Mouse (Mus musculus) embryo, embryonic 11.5 days (tissue): ENCODE results near the gene Cntn5.

Experiments
- DNase-seq: peaks from one replicate; pipeline ENCODE4 v3.0.0-alpha.2; 2012; ENCODE audit warnings: low read depth, low spot score

Gene Cntn5

GRCm38 (mm10) chr9:10230973-10231372, 673.6 kb downstream of the Cntn5 start:
- DNase-seq = no peak

DNA sequence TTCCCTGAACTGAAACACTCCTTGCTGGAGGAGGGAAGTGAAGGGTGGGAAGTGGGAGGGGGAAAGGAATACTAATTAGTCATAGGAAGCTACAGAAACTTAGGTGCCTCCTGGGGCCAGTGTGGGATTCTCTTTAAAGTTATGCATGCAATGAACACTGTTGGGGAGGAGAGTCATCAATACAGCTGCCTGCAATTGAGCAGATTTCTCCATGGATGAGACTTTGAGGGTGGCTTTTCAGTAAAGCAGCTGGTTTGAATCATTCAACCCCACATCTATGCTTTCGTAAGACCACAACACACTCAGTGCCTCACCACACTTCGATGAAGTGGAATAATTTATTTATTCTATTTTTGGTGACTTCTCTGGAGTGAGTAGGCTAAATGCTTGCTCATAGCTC, 674.9 kb downstream of the Cntn5 start:
- DNase-seq = no peak

DNA sequence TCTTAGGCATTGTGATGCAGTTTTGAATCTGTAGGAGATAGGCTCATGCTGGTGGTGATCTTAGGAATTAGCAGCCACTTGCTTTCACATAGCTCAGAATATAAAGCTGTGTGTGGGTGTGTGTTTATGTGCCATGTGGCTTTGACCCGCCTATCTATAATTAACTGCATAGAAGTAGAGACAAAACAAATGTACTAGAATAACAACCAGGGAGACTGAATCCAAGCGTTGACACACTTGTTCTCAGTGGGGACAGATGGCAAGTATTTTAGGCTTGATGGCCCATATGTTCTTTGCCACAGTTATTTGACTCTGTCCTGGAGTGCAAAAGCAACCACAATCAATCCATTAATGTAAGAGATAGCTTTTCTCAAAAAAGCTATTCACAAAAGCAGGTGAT, 678.6 kb downstream of the Cntn5 start:
- DNase-seq = no peak

- DNase-seq = no peak
These were observed 718.5 kb downstream of the Cntn5 start for GRCm38 (mm10) chr9:10186063-10186462.

GRCm38 (mm10) chr9:10170526-10170925, 734.0 kb downstream of the Cntn5 start:
- DNase-seq = no peak

GRCm38 (mm10) chr9:10121350-10122057, 783.1 kb downstream of the Cntn5 start:
- no peak for DNase-seq

DNA sequence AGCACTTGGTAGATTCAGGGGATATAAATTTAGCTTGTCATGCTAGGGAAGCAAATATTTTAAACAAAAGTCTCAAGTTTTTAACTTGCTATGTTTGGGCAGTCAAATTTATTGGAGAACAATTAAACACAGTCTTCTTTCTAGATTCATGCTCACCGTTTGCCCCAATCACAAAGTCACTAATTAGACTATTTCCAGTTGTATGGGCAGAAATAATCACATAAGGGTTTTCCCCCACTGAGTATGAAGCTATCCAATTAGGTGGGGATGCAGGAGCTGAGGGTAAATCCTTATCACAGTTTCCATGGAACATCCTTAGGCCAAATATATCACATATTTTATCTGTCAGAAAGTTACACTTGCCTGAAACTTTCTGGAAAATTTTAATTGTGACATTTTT, 788.0 kb downstream of the Cntn5 start:
- no peak for DNase-seq

- no peak for DNase-seq
These were observed 795.4 kb downstream of the Cntn5 start for GRCm38 (mm10) chr9:10109156-10109555.

DNA sequence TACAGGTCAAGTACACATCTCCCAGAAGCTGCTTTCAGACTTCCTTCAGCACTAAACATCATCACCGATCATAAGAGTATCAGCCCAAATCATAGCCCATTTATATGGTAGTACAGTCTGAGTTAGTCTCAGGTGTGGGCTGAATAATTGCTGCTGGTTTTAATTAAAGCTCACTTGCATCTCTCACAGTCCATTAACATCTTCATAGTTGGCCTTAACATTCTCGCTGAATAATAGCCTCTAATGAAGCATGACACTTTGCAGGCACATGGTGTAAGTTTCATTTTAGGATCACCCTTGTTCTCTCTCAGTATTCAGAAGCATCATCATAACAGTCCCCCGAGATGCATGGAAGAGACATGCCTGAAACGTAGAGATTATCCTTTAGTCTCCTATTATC, 796.7 kb downstream of the Cntn5 start:
- no peak for DNase-seq

GRCm38 (mm10) chr9:10101812-10102440, 802.6 kb downstream of the Cntn5 start:
- DNase-seq = no peak

DNA sequence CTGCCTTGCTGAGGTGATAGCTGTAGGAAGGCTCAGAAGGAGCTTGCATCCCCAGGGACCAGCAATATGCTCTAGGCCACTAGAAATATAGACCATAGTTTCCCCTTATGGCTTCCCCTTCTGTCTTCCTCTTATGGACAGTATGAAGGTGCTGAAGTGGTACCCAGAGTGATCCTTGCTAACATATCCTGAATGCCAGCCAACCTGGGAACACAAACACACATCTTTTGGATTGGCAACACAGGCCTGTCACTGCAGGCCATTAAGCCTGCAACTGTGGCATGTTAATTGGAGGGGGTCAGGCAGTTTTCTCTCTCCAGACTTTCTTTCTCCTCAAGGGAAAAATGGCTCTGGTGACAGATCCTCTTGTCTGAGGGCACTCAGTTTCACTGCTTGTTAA, 828.3 kb downstream of the Cntn5 start:
- DNase-seq = no peak

DNA sequence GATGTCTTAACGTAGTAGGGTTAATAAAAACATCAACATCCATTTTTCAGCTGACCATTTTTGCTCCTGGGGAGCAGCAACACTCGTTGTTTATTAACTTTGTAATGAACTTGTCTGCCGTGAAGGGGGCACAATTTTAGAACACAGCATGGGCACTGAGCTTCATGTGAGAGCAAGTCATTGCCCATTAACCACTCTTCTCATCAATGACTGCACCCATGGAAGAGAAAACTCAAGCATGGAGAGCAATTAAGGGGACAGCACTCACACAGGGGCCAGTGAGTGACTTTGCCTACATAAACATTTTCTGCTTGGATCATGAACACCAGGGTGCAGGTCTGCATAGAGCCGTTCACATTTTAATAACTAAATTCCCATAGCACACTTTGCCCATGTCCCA, 831.2 kb downstream of the Cntn5 start:
- DNase-seq = no peak

DNA sequence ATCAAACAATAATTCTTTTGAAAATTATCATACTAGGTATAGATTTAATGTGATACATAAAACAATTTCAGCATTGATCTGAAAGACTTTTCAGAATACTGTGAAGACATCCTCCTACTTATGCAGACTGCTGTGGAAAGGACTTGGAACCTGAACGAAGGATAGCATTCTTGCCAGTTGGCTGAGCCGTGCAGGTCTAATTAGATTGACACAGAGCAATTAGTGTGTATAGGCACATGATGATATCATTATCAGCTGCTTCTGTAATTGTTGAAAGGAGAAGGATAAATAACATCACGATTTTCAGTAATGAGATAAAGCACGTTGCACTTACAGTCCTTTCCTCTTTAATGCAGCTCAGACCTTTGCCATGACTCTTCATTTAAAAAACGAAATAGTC, 831.7 kb downstream of the Cntn5 start:
- no peak for DNase-seq

- no peak for DNase-seq
These were observed 833.3 kb downstream of the Cntn5 start for GRCm38 (mm10) chr9:10071271-10071670.

GRCm38 (mm10) chr9:10044969-10045789, 859.4 kb downstream of the Cntn5 start:
- no peak for DNase-seq

DNA sequence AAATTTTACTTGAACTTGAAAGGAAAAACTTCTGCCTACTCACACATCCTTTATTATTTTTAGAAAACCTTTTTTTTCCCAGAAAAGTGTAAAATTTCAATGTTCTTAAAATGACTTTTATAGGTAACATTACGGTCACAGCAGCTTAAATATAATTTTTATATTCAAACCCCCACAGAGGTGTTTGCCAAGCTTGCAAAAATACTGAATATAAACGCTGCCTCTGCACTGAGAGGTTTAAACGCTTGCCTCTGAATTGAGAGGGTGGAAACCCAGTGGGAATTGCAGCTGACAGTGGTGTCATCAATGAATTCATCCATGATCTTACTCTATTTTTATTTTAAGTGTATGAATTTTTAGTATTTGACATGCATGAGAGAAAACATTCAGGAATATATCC, 861.6 kb downstream of the Cntn5 start:
- no peak for DNase-seq

DNA sequence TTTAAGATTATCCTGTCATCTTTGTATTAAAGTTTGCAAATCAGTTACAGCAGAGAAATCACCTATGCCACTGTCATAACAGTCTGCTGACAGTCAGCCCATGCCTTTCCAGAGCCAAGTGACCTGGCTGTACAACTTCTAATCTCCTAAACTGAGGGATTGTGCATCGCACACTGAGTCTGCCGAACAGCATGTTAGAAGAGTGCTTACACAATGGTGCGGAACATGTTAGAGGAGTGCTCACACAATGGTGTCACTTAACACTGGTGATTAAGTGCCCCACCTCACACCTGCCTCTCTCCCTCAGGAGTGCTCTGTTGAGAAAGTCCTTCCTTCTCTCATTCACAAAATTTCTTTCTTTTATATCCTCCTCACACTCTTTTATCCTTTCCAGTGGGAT, 889.4 kb downstream of the Cntn5 start:
- DNase-seq = no peak

- no peak for DNase-seq
These were observed 920.5 kb downstream of the Cntn5 start for GRCm38 (mm10) chr9:9984028-9984427.

GRCm38 (mm10) chr9:9983220-9983619, 921.4 kb downstream of the Cntn5 start:
- no peak for DNase-seq

DNA sequence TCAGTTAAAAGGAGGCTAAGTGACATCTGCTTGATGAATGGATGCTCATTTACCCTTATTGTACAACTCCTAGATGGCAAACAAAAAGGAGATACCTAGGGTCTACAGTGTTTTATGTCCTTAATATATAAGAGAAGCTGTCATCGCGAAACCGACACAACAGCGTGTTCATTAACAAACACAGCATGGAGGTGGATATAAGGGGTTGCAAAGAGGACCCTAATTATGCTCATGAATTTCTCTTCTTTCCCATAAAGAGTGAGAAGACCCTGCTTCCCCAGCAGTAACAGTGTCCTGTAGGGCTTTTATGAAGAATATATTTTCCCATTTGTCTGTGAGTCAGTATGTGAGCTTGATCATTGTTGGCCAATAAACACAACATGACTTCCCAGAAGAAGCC, 939.2 kb downstream of the Cntn5 start:
- DNase-seq = no peak

GRCm38 (mm10) chr9:9960610-9961172, 943.9 kb downstream of the Cntn5 start:
- DNase-seq = no peak

DNA sequence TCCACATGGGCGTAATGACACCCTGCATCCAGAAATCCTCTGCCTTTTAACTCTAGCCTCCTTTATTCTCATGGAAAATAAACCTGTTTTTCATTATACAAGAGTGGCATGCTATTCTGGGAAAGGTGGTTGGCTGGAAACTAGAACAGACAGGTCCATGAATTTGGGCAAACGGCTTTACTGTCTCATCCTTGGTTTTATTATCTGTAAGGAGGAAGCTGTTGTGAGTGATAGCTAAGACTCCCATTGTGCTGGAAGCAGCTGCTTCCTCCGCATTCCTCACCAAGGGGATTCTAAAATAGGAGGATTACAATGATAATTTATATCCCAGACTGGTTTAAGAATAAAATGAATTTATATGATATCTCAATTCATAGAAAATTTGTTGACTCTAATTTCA, 955.2 kb downstream of the Cntn5 start:
- no peak for DNase-seq
